Mouse (Mus musculus) intestine, embryonic 15.5 days (tissue): ENCODE results near the gene Gucy2e. TPM values are rescaled to one million over a fixed set of nuclear protein-coding genes. Genes with fewer than 3 reads are reported as not detected.

Experiments used
- ATAC-seq: fragments of 200-750 bp; cut with Nextera tagmentation; 2 replicates; pipeline ENCODE4 v1.8.0; 2017; ENCODE audit warnings: moderate TSS enrichment, moderate library complexity
- H3K27ac ChIP-seq: fragments of 300-500 bp; sonication (generic); 2 replicates; pipeline ENCODE4 v1.5.1; 2015; ENCODE audit warnings: mild to moderate bottlenecking, inconsistent platforms
- H3K27me3 ChIP-seq: fragments of 300-500 bp; sonication (generic); replicated peaks from 2 replicates; pipeline ENCODE4 v1.6.1; 2015; ENCODE audit warnings: inconsistent platforms
- H3K36me3 ChIP-seq: fragments of 300-500 bp; sonication (generic); 2 replicates; pipeline ENCODE4 v1.6.1; 2015; ENCODE audit warnings: inconsistent platforms
- H3K4me1 ChIP-seq: fragments of 300-500 bp; sonication (generic); replicated peaks from 2 replicates; pipeline ENCODE4 v1.6.1; 2015; ENCODE audit warnings: inconsistent platforms
- H3K4me2 ChIP-seq: fragments of 300-500 bp; sonication (generic); replicated peaks from 2 replicates; pipeline ENCODE4 v1.6.1; 2015; ENCODE audit warnings: mild to moderate bottlenecking, inconsistent platforms
- H3K4me3 ChIP-seq: fragments of 300-500 bp; sonication (generic); replicated peaks from 2 replicates; pipeline ENCODE4 v1.5.1; 2015; ENCODE audit warnings: inconsistent platforms
- H3K9ac ChIP-seq: fragments of 300-500 bp; sonication (generic); 2 replicates; pipeline ENCODE4 v1.6.1; 2015; ENCODE audit warnings: inconsistent platforms
- H3K9me3 ChIP-seq: fragments of 300-500 bp; sonication (generic); 2 replicates; pipeline ENCODE4 v1.6.1; 2016; ENCODE audit warnings: inconsistent platforms
- WGBS: fragments of 180-500 bp; shearing (Covaris S2); methylation state at CpG from one replicate; pipeline ENCODE4 v1.1.7; 2015; 5-methylcytosine and 5-hydroxymethylcytosine counted together
- polyA plus RNA-seq: library from polyadenylated mRNA; unstranded; fragments of >200 nt; fragmentation: Nextera tagmentation; extraction: Ambion mirVana; gene quantifications from 2 replicates; pipeline ENCODE4 v1.2.1, GENCODE M21; 2015

Gucy2e gene
- polyA plus RNA-seq = 0.03 and 0.10 TPM in 2 replicates

DNA sequence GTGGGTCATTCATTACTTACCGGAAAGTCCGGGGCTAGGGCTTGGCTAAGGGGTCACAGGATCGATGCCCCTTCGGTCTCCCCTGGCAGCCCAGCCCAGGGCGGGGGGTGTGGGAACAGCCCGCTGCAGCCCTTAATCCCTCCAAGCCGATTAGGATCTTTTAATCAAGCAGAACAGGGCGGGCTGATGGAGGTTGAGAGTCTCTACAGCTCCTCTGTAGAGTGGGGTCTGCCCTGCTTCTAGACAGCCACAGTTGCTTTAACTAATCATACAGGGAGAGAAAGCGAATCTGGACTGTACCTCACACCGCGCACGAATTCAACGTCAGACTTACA lies at the start of gene Gucy2e:
Gene Gucy2e, minus strand, starts transcription at position 111 of the 335 bp plus-strand sequence.
- Histone ChIP-seq H3K4me1 (peaks cover 14% of the 10 kb centered on the region), H3K27me3 (peaks cover 24% of the 10 kb centered on the region), H3K4me3 (peak within 1 kb of the TSS; percentile 46), H3K9me3 (no peaks in the 10 kb centered on the region), H3K9ac (peak within 1 kb of the TSS; percentile 47), H3K27ac (no peak within 1 kb of the TSS), H3K4me2 (peak within 1 kb of the TSS; percentile 94), H3K36me3 (no peaks in the 10 kb centered on the region)
- WGBS = 20% methylated on average over 13 of the region's 13 CpGs
- ATAC-seq = no peak

DNA sequence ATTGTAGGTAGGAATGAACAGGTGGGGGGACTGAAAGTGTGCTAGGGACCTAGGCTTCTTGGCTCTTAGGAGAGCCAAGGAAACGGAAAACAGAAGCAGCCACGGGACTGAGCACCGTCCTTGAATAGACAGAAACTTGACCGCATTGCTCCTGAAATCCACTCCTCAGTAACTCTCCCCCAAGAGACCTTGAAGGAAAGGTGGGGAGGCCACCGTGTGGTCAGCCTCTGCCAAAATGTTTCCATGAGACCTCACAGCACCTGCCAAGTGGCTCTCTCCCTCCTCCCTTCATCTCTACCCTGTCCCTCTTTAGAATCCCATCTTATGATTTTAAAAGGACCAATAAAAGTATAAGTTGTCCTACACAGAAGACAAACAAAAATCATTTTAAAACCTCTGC lies 40.4 kb upstream of the Gucy2e start:
- no peaks in the 10 kb centered on the region for H3K4me1 ChIP-seq
- no peak overlapping the region for H3K9ac ChIP-seq
- H3K4me3 ChIP-seq = no peak overlapping the region
- no peak overlapping the region for H3K4me2 ChIP-seq
- WGBS = 67% methylated on average over 5 of the region's 5 CpGs
- ATAC-seq = no peak
- no peak overlapping the region for H3K27ac ChIP-seq
- no peaks in the 10 kb centered on the region for H3K27me3 ChIP-seq
- no peaks in the 10 kb centered on the region for H3K36me3 ChIP-seq
- no peaks in the 10 kb centered on the region for H3K9me3 ChIP-seq

DNA sequence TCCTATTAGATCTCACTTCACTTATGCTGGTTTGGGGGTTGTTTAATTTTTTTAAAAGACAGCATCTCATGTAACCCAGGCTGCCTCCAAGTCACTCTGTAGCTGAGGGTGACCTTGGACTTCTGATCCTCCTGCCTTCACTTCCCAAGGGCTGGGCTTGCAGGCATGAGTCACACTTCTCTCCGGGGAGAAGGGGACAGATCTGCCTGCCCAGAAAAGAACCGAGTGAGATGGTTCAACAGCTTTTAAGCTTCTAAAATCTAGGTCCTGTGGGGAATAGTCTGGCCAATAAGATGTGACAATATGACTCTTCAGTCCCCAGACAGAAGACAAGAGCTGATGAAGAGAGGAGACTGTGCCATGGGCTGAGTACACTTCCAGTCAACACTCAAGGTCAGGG lies 39.2 kb upstream of the Gucy2e start:
- 42% methylated on average over 2 of the region's 2 CpGs for WGBS
- H3K9me3 ChIP-seq = no peaks in the 10 kb centered on the region
- no peaks in the 10 kb centered on the region for H3K36me3 ChIP-seq
- peak; percentile 66; the same call in 1 of the 2 replicates for ATAC-seq
- no peak overlapping the region for H3K27ac ChIP-seq
- no peak overlapping the region for H3K4me2 ChIP-seq
- H3K27me3 ChIP-seq = no peaks in the 10 kb centered on the region
- H3K4me1 ChIP-seq = no peaks in the 10 kb centered on the region
- H3K4me3 ChIP-seq = no peak overlapping the region
- no peak overlapping the region for H3K9ac ChIP-seq

- WGBS = 55% methylated on average over 6 of the region's 6 CpGs
- Histone ChIP-seq H3K4me2 (no peak overlapping the region), H3K4me3 (no peak overlapping the region), H3K27me3 (no peaks in the 10 kb centered on the region), H3K27ac (no peak overlapping the region), H3K9me3 (no peaks in the 10 kb centered on the region), H3K4me1 (no peaks in the 10 kb centered on the region), H3K36me3 (no peaks in the 10 kb centered on the region), H3K9ac (no peak overlapping the region)
- no peak for ATAC-seq
These were observed 38.8 kb upstream of the Gucy2e start for GRCm38 (mm10) chr11:69275650-69276049.

DNA sequence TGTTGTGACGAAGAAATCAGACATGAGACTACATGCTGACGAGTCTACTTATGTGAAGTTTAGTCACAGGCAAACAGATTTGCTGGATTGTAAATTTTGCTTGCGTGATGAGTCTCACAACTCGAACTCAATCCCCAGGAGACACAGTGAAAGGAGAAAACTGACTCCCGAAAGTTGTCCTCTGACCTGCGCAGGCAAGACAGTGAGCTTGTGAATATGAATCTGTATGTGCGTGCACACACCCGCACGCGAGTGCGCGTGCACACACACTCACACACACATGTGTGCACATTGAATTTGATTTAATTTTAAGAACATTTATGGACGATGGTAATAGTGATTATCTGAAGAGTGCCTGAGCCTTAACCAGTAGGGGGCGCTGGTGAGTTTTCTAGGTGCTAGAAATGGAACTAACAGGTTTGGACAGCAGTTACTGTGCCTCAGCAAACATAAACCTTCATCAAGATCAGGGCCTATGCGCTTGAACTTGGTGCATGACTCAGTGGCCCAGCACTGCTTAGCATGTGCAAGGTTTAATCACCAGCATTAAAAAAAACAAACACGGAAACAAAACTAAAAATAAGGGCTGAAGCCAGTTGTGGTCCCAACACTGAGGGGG lies 35.4 kb upstream of the Gucy2e start:
- Histone ChIP-seq H3K36me3 (no peaks in the 10 kb centered on the region), H3K4me2 (no peak overlapping the region), H3K27me3 (no peaks in the 10 kb centered on the region), H3K4me1 (0 out of 2 replicates have a peak, but pooled peaks cover 3% of the 10 kb centered on the region), H3K9ac (no peak overlapping the region), H3K4me3 (no peak overlapping the region), H3K9me3 (no peaks in the 10 kb centered on the region), H3K27ac (no peak overlapping the region)
- WGBS = 41% methylated on average over 16 of the region's 16 CpGs
- no peak for ATAC-seq

DNA sequence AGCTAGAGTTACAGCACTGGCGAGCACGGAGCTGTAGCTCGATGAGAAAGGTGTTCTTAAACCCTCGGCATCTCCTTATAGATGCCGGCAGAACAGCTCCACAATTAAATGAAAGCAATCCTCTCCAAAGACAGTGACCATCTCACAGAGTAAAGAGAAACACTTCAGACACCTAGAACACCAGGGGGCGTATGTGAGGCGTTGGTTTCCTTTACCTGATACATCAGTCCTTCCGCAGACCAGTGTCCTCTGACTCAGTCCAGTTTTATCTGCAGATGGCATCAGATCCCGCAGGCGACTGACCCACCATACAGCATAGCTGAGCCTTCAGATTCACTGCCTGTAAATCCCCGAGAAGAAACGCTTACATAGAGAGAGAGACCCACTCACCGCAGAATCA lies 32.7 kb upstream of the Gucy2e start:
- WGBS = 17% methylated on average over 13 of the region's 13 CpGs
- H3K4me2 ChIP-seq = peak overlapping the region; percentile 28; the same call in 1 of the 2 replicates
- H3K4me3 ChIP-seq = no peak overlapping the region

DNA sequence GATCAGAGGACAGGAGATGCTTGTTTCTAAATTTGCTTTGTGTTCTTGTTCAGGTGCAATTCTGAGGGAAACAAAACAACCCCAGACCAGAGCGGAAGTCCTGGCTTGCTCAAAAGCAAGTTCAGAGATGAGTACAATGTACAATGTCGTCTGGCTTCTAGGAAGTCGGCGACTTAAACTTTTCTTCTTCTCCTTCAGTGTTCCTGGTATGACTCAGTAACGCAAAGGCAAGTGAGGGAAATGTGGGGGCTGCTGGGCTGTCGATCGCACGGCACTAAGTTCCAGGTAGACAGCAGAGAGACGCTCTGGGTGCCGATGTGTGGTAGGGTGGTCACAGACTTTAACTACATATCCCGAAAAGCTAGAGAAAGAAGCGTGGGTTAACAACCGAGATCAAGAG lies 31.3 kb upstream of the Gucy2e start:
- Histone ChIP-seq H3K4me3 (no peak overlapping the region), H3K36me3 (no peaks in the 10 kb centered on the region), H3K9ac (no peak overlapping the region), H3K4me1 (peaks cover 7% of the 10 kb centered on the region; the same call in 1 of the 2 replicates), H3K27me3 (no peaks in the 10 kb centered on the region), H3K4me2 (no peak overlapping the region), H3K27ac (no peak overlapping the region), H3K9me3 (no peaks in the 10 kb centered on the region)
- ATAC-seq = no peak
- 77% methylated on average over 13 of the region's 13 CpGs for WGBS

More for the DNA sequence above, 32.7 kb upstream of the Gucy2e start:
- Histone ChIP-seq H3K27me3 (no peaks in the 10 kb centered on the region), H3K27ac (no peak overlapping the region), H3K4me1 (peaks cover 7% of the 10 kb centered on the region; the same call in 1 of the 2 replicates), H3K36me3 (no peaks in the 10 kb centered on the region), H3K9ac (no peak overlapping the region), H3K9me3 (no peaks in the 10 kb centered on the region)
- ATAC-seq = no peak

DNA sequence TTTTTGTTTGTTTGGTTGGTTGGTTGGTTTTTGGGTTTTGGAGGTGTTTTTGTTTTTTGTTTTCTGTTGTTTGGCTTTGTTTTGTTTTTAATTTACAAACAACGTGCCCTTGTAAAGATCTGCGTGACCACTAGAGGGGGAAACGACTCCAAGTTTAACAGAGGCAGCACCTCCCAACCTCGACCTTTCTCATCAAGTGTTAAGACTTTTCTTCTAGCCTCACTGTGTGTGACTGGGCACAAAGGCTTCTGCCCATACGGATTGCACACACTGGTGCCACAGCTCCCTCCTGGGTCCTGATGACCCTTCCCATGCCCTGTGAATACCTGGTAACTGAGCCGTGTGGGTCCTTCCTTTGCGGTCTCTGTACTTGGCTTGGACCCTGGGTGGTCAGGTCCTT lies 30.5 kb upstream of the Gucy2e start:
- Histone ChIP-seq H3K27ac (no peak overlapping the region), H3K4me2 (no peak overlapping the region), H3K9ac (no peak overlapping the region), H3K4me1 (peaks cover 7% of the 10 kb centered on the region; the same call in 1 of the 2 replicates), H3K27me3 (no peaks in the 10 kb centered on the region), H3K36me3 (no peaks in the 10 kb centered on the region), H3K4me3 (no peak overlapping the region), H3K9me3 (no peaks in the 10 kb centered on the region)
- WGBS = 34% methylated on average over 7 of the region's 7 CpGs
- ATAC-seq = no peak; the same call in 1 of the 2 replicates

GRCm38 (mm10) chr11:69266253-69266652 lies 29.4 kb upstream of the Gucy2e start:
- Histone ChIP-seq H3K27me3 (no peaks in the 10 kb centered on the region), H3K27ac (no peak overlapping the region), H3K4me2 (peak overlapping the region; percentile 36; the same call in 1 of the 2 replicates), H3K4me1 (peaks cover 7% of the 10 kb centered on the region; the same call in 1 of the 2 replicates), H3K9me3 (no peaks in the 10 kb centered on the region), H3K4me3 (no peak overlapping the region), H3K36me3 (no peaks in the 10 kb centered on the region), H3K9ac (no peak overlapping the region)
- 17% methylated on average over 10 of the region's 10 CpGs for WGBS
- ATAC-seq = peak; percentile 49; the same call in 1 of the 2 replicates

GRCm38 (mm10) chr11:69265410-69265809 lies 28.6 kb upstream of the Gucy2e start:
- ATAC-seq = no peak
- Histone ChIP-seq H3K27me3 (no peaks in the 10 kb centered on the region), H3K9me3 (no peaks in the 10 kb centered on the region), H3K9ac (no peak overlapping the region), H3K4me2 (no peak overlapping the region), H3K27ac (no peak overlapping the region), H3K36me3 (no peaks in the 10 kb centered on the region), H3K4me1 (peaks cover 7% of the 10 kb centered on the region; the same call in 1 of the 2 replicates), H3K4me3 (no peak overlapping the region)
- WGBS = 69% methylated on average over 9 of the region's 9 CpGs

DNA sequence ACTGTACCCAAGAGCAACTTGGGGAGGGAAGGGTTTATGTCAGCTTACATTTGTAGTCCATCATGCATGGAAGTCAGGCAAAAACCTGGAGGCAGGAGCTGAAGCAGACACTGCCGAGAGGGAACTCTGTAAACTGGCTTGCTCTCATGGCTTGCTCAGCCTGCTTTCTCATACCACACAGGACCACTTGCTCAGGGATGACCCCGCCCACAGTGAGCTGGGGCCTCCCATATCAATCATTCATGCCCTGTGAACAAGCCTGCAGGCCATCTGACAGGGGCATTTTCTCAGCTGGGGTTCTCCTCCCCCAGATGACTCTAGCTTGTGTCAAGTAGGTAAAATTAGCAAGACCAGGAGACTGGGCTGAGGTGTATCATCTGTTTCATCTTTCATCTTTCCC lies 27.4 kb upstream of the Gucy2e start:
- H3K27ac ChIP-seq = no peak overlapping the region
- H3K4me1 ChIP-seq = peaks cover 5% of the 10 kb centered on the region; the same call in 1 of the 2 replicates
- H3K36me3 ChIP-seq = no peaks in the 10 kb centered on the region
- ATAC-seq = no peak
- H3K9ac ChIP-seq = no peak overlapping the region
- no peaks in the 10 kb centered on the region; the same call in 1 of the 2 replicates for H3K27me3 ChIP-seq
- WGBS = 48% methylated on average over 2 of the region's 2 CpGs
- H3K4me3 ChIP-seq = no peak overlapping the region
- H3K4me2 ChIP-seq = no peak overlapping the region
- no peaks in the 10 kb centered on the region for H3K9me3 ChIP-seq

- no peak overlapping the region for H3K4me2 ChIP-seq
- WGBS = 82% methylated on average over 1 of the region's 1 CpGs
- H3K27ac ChIP-seq = no peak overlapping the region
- H3K9ac ChIP-seq = no peak overlapping the region
- no peaks in the 10 kb centered on the region; the same call in 1 of the 2 replicates for H3K27me3 ChIP-seq
- H3K4me3 ChIP-seq = no peak overlapping the region
- H3K36me3 ChIP-seq = no peaks in the 10 kb centered on the region
- H3K4me1 ChIP-seq = no peaks in the 10 kb centered on the region
- no peak for ATAC-seq
- H3K9me3 ChIP-seq = no peaks in the 10 kb centered on the region
These were observed 23.3 kb upstream of the Gucy2e start for GRCm38 (mm10) chr11:69260111-69260510.

DNA sequence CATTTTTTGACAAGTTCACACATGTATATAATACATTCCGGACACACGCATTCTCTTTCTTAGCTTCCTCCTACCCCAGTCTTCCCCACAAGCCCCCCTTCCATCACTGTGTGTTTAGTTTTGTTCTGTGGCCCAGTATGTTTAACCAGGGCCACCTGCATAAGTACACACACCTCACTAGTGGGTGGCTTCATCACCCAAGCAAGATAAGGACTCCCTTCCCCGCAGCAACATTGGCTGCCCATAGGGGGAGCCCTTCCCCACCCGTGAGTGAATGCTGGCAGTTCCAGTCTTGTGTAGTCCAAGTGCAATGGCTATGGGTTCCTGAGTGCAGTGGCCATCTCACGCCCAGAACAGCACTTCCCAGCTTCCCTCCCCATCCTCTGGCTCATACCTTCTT lies 21.5 kb upstream of the Gucy2e start:
- ATAC-seq = 0 out of 2 replicates have a peak, but pooled peaks have one; percentile 55
- Histone ChIP-seq H3K9me3 (no peaks in the 10 kb centered on the region), H3K4me2 (no peak overlapping the region), H3K9ac (no peak overlapping the region), H3K27ac (no peak overlapping the region), H3K4me1 (no peaks in the 10 kb centered on the region), H3K36me3 (no peaks in the 10 kb centered on the region), H3K4me3 (no peak overlapping the region), H3K27me3 (no peaks in the 10 kb centered on the region; the same call in 1 of the 2 replicates)
- 59% methylated on average over 5 of the region's 5 CpGs for WGBS
